Mouse (Mus musculus): Measurements from ENCODE around the gene Brd4.

Gene Brd4

DNA sequence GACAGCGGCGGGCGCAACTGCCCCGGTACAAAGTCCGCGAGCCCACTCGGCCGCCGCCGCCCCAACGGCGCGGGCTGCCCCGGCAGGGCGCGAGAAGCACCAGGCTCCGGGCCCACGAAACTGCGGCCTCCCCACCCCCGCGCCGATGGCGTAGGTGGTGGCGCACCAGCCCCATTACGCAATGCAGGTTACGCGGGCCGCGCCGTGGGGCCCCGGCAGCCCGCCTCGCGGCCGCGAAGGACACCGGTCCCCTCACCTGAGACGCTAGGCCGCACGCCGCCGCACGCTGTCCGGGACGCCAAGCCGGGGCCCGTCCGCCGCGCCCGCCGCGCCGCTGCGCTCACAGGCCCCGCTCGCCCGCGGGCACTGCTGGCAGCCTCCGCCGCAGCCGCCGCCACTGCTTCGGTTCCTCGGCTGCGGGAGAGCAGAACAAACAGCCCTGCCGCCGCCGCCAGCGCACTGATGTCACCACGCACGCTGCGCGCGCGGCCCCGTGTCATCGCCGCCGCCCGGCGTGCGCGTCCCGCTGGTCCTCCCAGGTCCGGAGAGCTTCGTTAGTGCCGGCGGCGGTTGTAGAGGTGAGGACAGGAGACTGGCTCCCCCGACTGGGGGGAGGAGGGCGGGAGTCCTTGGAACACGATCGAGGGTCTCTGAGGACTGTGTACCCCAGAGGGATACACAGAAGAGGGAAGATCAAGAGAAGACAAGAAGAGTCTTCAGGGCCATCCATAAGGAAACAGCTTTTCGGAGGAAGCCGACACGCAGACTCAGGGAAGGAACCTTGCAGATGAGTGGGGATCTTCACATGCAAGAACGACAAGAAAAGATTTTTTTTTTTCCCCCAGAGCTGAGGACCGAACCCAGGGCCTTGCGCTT, at the start of gene Brd4:
Gene Brd4 (minus strand): TSS at position 461 of the 876 bp plus-strand sequence.
- peak; percentile 59 for DNase-seq (ENCODE audit: low read depth)

DNA sequence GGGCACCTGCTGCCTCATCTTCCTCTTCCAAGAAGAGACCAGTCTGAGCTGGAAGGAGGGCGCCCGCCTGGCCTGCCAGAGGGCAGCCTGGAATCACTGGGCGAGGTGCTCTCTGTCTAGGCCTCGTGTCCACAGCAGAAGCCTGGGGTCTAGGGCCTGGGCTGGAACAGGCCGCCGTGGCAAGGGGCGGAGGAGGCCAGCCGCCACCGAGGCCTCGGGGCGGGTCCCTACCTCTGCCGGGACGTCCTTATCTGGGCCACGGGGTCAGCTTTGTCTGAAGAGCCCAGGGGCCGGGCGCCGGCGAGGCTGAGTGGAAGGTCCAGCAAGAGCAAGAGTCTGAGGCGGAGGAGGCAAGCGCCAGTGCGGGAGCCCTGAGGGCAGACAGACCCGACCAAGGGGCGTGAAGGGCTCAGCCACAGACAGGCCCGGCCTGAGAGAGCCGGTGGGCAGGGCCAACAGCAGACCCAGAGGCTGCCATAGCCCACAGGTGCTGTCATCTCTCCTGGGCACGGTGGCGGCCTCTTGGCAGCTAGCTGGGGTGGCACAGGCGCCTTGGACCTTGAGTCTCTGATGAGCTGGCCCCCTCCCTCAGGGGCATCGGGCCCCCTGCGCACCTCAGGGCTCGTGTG, 49.3 kb upstream of the Brd4 start:
- DNase-seq (ENCODE audit: low read depth), result no peak

DNA sequence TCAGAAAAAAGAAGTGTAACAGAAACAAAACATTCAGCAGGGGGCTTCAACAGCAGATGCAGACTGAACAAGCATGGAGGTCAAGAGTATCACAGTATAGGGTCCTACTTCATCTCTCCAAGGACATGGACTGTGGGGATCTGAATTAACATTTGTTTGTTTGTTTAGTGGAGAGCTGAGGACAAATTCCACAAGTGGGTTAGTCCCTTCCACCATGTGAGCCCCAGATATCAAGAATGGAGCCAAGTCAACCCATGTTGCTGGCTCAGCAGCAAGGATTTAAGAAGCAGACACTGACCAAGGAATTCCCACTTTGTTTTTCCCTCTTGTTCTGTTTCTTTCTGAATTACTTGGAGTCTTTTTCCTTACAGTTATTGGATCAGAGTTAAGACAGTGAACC, 43.0 kb upstream of the Brd4 start:
- DNase-seq (ENCODE audit: low read depth), result no peak

DNA sequence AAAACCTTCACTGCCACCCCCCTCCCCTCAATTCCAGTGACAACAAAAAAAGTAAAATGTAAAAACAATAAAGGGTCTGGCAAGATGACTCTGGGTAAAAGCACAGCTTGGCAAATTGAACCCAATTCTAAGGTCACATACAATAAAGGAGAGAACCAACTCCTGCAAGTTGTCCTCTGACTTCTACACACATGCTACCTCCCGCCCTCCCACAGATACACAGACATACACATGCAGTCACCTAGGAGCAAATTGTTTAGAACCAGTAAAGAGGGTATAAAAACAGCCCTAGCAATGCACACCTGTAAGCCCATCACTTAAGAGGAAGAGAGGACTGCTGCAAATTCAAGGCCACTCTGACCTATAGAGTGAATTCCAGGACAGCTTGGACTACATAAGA, 38.3 kb upstream of the Brd4 start:
- no peak for DNase-seq (ENCODE audit: low read depth)

DNA sequence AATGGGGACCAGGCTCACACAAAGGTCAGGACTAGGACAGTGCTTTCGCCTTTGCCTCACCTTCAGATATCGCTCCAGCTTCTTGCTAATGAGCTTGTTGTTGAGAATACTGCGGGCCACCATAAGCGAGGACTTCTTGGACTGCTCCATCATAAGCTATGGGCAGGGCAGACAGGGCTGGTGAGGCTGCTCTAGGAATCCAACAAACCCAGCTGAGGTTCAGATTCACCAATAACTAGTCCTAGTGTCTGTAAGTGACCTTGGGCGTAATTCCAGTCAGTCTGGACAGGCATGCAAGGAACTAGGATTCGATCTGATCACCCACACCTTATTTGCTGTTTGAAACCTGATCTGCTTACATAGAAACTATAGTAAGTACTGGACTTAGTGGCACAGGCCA, 37.3 kb upstream of the Brd4 start:
- DNase-seq (ENCODE audit: low read depth), result no peak

DNA sequence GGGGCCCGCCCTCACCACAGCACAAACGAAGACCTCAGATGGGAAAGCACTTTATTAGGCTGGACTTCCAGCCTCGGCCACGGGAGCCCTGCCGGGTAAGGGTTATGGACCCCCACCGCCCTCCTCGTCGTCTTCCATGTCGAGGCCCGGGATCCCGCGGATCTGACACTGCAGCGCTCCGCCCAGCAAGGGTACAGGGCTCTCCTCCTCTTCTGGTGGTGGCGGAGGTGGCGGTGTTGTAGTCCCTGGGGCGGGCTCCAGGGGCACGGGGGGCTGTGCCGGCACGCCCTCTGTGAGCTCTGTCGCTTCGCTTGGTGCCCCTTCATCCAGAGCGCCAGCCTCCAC, 36.8 kb upstream of the Brd4 start:
- peak; percentile 62 for DNase-seq (ENCODE audit: low read depth)

DNA sequence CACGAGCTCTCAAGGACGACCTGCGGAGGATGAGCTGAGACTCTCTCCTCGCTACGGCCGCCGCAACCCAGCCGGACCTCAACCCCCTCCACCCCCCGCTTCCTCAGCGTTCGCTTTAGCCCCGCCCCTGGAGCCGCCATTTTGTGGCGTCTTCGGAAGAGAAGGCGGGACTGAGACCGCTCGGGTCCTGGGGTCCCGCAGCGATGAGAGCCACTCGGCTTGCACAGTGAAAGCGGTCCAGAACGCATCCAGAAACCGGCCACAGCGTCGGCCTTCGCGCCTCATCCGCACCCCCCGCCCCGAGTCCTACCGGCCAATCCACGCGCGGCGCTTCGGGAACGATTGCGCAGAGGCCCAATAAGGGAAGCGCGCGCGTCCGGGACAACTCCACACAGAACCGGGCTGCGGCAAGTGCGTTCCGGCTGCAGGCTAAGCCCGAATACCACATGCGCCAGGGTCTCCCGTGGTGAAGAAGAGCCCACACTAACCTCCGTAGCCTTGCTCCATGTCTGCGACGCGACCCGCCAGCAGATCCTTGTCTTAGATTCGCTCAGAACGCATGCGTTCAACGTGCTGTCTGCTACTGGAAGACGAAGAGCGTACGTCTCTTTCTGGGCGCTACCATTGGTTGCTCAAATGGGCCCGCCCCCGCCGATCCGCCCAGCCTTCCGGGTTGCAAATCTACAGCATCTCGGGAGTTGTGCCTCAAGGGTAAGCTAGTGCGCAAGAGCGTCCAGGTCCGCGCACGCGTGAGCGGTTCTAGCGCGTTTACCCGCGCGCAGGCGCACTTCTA, 36.3 kb upstream of the Brd4 start, which contains the start of gene Akap8:
Gene Akap8 (minus strand): TSS at position 642 of the 793 bp plus-strand sequence.
- DNase-seq (ENCODE audit: low read depth), result peak; percentile 95

DNA sequence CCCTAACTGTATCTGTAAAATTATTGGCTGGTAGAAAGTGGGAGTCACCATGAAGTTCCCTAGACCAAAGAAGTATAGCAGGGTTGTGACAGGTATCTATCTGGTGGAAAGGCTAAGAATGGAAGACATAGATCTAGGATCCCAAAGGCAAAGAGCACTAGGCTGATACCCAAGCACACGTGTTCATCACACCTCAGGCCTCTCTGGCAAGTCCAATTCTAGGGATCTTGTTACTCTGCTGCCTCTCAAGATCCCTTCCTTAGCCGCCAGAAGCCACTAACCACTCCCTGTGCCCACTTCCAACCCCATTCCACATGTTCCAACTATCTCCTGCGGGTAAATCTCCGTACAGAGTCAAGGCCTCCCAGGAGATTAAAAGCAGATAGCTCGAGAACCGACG, 35.4 kb upstream of the Brd4 start:
- no peak for DNase-seq (ENCODE audit: low read depth)

DNA sequence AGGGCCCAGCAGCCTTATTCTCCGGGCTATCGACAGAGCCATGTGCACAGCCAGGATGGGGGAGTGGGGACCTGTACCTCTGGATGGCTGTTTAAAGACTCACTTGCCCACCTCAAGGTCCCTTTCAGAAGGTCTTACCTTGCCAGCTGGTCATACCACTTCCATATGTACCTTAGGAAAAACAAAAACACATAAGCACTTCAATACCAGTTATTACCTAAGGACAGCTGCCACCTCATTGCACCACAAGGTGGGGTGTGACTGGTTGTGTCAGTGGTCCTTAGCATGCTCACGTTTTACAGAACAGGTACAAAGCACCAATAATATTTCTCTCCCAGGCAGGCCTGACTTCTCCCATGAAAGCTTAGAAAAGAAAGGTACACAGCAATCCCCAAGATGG, 33.2 kb upstream of the Brd4 start:
- no peak for DNase-seq (ENCODE audit: low read depth)

DNA sequence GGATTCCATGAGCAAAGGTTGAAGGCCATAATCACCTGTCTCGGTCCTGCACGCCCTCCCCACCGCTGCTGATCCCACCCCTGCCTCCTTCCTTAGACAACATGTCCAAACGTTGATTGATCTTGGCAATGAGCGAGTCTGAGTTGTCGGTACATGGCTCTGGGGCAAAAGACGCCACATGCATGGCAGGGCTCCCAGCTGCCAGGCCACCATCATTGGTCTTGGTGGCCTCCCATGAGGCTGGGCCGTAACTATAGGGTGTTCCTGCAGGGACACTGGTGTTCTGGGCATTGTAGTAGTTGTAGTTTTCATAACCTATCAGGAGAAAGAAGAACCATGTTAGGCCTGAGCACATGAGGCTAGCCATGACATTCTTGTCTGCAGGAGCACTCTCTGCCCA, 32.5 kb upstream of the Brd4 start:
- no peak for DNase-seq (ENCODE audit: low read depth)

DNA sequence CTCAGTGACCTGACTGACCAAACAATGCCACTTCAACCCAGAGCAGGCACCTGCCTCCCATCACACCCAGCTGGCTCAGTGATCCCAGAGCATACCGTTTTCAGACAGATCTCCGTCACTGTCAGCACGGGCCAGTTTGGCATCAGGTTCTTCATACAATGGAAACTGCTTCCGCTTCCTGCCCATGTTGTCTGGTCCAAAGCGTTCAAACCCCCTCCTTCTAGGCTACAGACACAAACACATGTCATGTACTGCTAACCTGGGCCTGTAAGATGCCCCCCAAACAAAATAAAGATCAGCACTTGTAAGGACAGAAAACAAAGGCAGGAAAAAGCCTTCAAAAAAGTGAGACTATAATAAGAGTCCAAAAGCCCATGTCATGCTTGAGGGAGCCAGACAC, 31.0 kb upstream of the Brd4 start:
- no peak for DNase-seq (ENCODE audit: low read depth)

DNA sequence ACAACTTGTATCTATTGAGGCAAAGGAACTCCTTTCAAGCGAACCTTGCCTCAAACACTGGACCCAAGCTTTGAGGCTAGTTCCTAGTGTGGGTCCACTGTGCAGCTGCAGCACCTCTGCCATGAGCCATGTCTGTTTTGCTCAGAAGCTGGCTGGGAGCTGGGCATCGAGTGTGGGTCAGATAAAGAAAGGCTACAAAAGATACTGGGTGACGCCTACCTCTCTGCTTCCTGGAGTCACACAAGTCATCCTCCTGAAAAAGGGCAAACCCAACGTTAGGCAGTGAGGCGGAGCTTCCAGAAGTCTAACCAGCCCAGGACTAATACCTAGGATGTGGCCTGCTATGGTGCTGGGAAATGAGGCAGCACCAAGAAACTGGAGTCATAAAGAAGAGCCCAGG, 29.4 kb upstream of the Brd4 start:
- DNase-seq (ENCODE audit: low read depth), result no peak

DNA sequence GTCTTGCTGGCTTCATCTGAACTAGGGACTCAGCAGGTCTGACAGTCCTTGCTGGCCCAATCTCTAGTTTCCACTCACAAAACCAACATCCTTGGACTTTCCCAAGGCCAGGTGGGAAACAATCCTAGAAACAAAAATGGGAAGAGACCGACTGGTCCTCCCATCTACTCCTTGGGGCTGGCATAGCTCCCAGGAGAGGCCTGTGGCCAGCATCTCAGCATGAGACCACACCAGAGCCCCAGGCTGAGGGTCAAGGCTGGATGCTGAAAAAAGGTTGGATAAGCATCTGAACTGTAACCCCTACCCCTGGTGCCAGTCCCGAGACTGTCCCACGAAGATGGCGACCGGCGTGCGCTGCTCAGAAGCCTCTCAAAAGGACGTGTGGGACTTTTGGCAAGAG, 28.3 kb upstream of the Brd4 start:
- no peak for DNase-seq (ENCODE audit: low read depth)

DNA sequence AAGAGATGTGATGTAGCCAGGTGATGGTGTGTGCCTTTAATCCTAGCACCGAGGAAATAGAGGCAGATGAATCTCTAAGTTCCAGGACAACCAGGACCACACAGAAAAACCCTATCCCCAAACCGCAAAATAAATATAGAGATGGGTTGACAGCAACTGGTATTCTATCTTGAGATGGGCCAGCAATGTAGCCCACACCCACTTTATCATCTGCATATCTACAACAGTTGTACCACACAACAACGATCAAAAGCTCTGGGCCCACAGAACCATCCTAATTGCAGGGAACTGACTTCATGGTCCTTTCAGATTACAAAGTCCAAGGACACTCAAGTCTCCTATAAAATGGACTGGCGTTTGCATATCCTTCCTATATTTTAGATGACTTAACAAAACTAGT, 23.4 kb upstream of the Brd4 start:
- DNase-seq (ENCODE audit: low read depth), result no peak

DNA sequence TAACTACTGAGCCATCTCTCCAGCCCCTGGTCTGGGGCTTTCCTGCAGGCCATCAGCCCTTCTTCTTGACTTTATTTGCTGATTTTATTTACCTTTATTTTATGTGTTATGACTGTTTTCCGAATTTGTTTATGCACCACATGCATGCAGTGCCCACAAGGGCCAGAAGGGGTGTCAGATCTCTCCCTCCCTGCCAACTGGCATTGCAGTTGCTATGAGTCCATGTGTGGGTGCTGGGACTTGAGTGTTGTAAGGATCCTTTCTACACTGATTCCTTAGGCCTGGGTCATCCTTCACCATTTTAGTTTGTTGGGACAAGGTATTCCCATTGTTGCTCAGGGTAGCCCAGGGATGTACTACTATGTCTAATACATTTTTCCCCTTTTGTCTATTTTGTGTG, 13.6 kb upstream of the Brd4 start:
- DNase-seq (ENCODE audit: low read depth), result no peak

DNA sequence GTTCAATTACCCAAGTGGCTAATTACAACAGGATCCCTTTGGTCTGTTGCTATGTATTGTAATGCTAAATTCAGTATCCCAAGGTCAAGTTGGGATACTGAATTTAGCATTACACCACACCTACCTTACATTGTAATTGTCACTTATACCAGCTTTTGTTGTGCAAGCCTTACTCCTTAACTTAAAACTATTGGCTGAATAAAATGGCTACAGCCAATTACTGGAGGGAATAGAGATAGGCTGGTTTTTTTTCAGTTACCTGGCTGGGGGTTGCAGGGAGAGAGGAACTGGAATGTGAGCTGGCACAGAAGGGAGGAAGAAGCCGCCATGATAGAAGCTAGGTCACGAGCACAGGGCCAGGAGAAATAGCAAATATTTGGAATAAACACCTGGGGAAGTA, 11.4 kb upstream of the Brd4 start:
- DNase-seq (ENCODE audit: low read depth), result no peak

DNA sequence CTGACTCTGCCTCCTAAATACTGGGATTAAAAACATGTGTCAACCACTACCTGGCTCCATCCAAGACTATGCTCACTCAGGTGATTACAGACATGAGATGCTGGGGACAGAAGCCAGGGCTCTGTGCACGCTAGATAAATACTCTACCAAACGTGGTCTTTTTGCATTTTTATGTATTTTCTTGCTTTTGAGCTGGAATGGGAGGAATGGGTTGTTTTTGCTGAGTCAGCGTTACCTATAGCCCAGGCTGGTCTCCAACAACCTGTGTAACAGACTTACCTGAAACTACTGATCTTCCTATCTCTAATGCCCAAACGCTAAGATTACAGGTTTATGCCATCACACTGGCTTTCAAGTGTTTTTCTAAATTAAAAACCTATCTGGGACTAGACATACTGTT, 10.6 kb upstream of the Brd4 start:
- no peak for DNase-seq (ENCODE audit: low read depth)

DNA sequence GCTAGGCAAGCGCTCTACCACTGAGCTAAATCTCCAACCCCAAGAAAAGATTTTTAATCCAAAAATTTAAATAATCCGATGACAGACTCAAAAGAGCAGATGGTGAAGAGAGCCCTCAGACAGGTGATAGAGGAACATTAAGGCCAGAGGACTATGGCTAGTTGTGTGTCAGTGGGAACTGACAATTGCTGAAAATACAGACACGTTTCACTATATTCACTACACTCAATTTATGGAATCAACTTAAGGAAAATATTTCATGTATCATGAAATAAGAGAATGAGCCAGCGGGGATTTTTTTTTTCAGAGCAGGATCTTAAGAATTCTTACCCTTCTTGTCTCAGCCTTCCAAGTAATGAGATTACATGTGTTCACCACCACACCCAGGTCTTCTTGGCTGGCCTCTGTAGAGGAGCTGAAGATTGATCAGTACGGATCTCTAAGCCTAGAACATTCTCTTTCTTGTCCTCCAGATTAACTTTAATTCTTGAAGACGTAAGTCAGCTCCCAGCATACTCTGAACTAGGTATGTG, 682 bp upstream of the Brd4 start:
- DNase-seq (ENCODE audit: low read depth), result no peak

DNA sequence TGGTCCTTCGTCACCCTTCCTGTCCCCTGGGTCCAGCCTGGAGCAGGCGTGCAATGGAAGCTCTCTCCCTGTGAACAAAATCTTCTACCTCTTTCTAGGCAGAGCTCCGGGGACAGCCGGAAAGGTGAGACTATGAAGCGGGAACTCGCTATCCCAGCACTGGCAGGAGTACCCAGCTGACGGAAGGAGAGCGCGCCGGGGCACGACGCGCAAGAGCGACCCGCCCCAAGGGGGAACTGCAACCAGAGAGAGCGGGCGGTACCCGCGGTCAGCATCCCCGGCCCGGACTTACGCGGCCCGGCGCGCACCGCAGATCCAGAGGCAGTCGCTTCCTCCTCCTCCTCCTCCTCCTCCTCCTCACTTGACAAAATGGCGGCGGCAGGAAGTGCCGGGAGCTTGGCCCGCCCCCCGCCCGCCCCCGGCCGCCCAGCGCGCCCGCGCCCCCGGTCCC, 726 bp downstream of the Brd4 start:
- DNase-seq (ENCODE audit: low read depth), result peak; percentile 38

DNA sequence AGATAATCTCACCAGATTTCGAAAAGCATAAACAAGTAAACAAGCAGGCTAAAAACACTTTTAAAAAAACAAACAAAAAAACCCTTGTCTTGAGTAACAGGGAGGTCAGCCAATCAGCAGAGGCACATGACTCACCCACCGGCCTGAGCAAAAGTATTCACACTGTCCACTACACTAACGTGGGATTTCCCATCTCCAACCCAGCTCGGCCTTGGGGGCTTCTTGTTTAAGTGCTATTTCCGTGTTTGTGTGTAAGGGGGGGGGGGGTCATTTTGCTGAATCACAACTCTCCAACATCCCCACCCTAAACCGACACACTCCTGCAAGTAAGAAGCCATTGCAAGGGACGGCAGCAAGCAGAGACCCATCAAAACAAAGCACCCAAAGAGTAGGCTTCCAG, 1.2 kb downstream of the Brd4 start:
- DNase-seq (ENCODE audit: low read depth), result no peak

DNA sequence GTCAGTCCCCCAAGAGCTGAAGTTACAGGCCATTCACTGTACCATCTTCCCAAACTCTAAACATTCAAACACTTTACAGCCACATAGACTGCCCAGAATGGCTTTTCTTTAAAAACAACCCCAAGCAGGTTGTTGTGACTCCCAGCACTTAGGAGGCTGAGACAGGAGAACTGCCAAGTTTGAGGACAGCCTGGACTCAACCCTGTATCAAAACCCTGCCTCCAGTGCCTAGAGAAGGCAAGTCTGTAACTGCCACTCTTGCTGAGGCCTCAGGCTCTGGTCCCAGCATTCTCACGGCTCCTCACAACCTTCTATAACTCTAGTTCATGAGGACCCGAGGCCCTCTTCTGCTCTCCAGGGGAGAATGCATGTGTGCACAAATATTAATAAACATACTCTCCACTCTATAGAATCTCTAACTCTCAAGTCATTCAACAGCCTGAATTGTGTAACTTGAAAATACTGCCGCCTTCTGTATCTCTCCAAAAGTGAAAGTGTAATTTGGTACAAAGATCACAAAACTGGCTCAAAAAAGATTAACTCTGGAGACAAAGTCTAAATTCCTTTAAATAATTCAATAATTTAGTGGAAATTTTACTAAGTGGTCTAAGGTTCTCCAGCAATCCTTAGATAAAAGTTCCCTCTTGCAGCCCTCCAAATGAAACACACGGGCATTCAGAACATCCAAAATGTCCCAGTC, 2.8 kb downstream of the Brd4 start:
- DNase-seq (ENCODE audit: low read depth), result no peak

DNA sequence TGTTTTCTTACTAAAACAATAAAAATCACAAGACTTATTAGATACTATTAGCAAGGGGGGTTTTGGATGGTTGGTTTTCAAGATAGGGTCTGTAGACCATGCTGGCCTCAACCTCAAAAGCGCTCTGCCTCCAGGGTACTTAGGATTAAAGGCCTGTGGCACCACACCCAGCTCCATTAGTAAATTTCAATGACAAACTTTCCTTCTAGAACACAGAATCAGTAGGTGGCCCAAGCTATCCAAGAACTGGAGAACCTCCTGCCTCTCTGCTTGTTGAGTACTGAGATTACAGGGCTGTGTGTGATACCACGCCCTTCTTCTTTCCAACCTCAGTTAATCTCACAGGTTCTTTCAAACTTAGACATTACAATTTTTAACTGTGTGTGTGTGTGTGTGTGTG, 3.4 kb downstream of the Brd4 start:
- no peak for DNase-seq (ENCODE audit: low read depth)

All from c-Kit-positive CD71-negative TER-119-negative erythroid progenitor cells, embryonic 14.5 days (primary cell).